Mouse (Mus musculus) testis, adult 2 months (tissue): Measurements from ENCODE around the gene Lctl. TPM values are rescaled to one million over a fixed set of nuclear protein-coding genes. Genes with fewer than 3 reads are reported as not detected.
A peak's percentile ranks its signal among the peaks of the same experiment; 100 is the strongest.

Source experiments
- H3K27ac ChIP-seq: fragments of 200-500 bp; 2 replicates; pipeline ENCODE4 v1.5.1; 2012; ENCODE audit warnings: low read depth, low read length; ENCODE audit not compliant: control insufficient read depth, insufficient read depth
- H3K27me3 ChIP-seq: fragments of 200-500 bp; 2 replicates; pipeline ENCODE4 v1.6.1; 2012; ENCODE audit warnings: mild to moderate bottlenecking, low read length, moderate library complexity; ENCODE audit not compliant: control insufficient read depth, insufficient read depth
- H3K36me3 ChIP-seq: fragments of 200-500 bp; 2 replicates; pipeline ENCODE4 v1.6.1; 2012; ENCODE audit warnings: mild to moderate bottlenecking, low read length; ENCODE audit not compliant: control insufficient read depth, insufficient read depth
- H3K4me1 ChIP-seq: fragments of 200-500 bp; 2 replicates; pipeline ENCODE4 v1.6.1; 2012; ENCODE audit warnings: low read length; ENCODE audit not compliant: control insufficient read depth, insufficient read depth
- H3K4me3 ChIP-seq: fragments of 200-500 bp; 2 replicates; pipeline ENCODE4 v1.5.1; 2012; ENCODE audit warnings: low read depth, mild to moderate bottlenecking, low read length, moderate library complexity, mixed read lengths; ENCODE audit not compliant: control insufficient read depth
- CTCF ChIP-seq: fragments of 200-500 bp; IDR thresholded peaks from 2 replicates; pipeline ENCODE4 v1.5.1; 2012; ENCODE audit warnings: low read depth, mild to moderate bottlenecking, inconsistent platforms, low read length, moderate library complexity; ENCODE audit not compliant: control insufficient read depth, insufficient read depth, insufficient replicate concordance
- POLR2A ChIP-seq: fragments of 200-500 bp; IDR thresholded peaks from 2 replicates; pipeline ENCODE4 v1.6.1; 2012; ENCODE audit warnings: low read depth, mild to moderate bottlenecking, inconsistent platforms, low read length, moderate library complexity; ENCODE audit not compliant: control insufficient read depth
- polyA plus RNA-seq: library from polyadenylated mRNA; depleted of rRNA; stranded (reverse); fragments of >200 nt; gene quantifications from 2 replicates; pipeline ENCODE4 v1.2.3, GENCODE M21; 2012

Gene Lctl
- polyA plus RNA-seq, 1 experiment: 0.49 TPM

DNA sequence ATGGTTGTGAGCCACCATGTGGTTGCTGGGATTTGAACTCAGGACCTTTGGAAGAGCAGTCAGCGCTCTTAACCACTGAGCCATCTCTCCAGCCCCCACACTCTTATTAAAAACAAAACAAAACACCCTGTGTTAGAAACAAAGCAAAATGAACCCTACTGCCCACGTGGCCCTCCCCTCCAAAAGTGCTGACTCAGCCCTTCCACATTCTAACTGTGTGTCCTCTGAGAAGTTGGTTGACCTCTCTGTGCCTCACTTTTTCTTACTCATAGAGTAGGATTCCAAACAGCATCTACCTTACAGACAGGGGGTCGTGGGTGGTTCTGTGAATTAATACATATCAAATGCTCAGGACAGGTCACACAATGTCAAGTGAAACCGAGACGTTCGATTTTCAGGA is 37.0 kb upstream of the Lctl start:
- no peak overlapping the region for H3K27ac ChIP-seq
- no peak for TF ChIP-seq CTCF
- no peak for TF ChIP-seq POLR2A
- H3K4me1 ChIP-seq: peaks cover 6% of the 10 kb centered on the region
- H3K36me3 ChIP-seq: no peaks in the 10 kb centered on the region
- H3K4me3 ChIP-seq: no peak overlapping the region
- H3K27me3 ChIP-seq: no peaks in the 10 kb centered on the region

DNA sequence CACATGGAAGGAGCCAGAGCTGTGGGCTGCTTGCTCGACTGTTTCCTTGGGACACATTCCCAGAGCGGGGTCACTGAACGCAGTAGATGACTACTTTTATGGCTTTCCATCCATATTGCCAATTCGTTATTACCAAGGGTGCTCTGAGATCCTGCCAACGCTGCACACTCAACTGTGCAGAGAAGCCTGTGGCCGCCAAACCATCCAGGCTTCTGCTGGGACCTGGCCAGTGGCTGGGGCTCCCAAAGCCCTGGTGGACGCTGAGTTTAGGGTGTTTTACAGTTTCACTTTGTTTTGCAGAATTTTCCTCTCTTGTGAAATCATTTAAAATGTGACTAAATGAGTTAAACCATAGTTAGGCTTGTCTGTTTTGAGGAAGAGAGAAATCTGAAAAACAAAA is 32.7 kb upstream of the Lctl start:
- H3K4me3 ChIP-seq: no peak overlapping the region; the same call in 1 of the 2 replicates
- H3K36me3 ChIP-seq: no peaks in the 10 kb centered on the region
- peak overlapping the region; percentile 26; the same call in 1 of the 2 replicates for H3K27ac ChIP-seq
- TF ChIP-seq POLR2A: no peak
- TF ChIP-seq CTCF: no peak
- no peaks in the 10 kb centered on the region for H3K27me3 ChIP-seq
- H3K4me1 ChIP-seq: peaks cover 11% of the 10 kb centered on the region

DNA sequence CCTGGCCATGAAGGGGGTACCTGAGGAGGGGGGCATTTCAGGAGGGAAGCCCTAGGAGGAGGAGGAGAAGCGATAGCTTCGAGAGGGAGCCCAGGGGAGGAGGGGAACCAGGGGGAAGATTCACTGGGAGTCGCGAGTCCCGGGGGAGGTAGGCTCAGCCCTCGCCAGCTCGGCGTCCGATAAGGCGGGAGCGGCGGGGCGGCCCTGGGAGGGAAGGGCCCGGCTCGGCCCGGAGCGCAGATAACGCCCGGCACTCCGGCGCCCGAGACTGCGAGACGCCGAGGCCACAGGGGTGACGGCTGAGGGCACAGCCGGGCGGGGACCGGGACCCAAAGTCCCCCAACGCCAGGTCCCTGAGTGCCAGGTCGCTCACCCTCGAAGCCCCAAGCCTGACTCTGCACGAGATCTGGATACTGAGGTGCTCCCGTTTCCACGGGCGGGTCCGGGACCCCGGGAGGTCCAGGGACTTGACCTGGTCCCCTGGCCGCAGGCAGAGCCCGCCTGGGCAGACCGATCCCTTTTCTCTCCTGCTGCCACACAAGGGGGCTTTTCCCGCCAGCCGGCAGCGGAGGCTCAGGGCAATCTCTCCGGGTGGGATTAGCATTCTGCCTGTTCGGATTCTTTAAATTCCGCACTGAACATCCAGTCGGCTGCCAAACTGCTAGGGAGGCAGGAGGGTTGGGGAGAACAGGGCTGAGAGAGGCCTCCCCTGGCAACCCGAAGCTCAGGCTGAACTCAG is 32.1 kb upstream of the Lctl start:
- TF ChIP-seq CTCF (no peak), POLR2A (no peak)
- no peaks in the 10 kb centered on the region for H3K27me3 ChIP-seq
- H3K36me3 ChIP-seq: no peaks in the 10 kb centered on the region
- H3K27ac ChIP-seq: peak overlapping the region; percentile 26; the same call in 1 of the 2 replicates
- peak overlapping the region; percentile 34 for H3K4me3 ChIP-seq
- peaks cover 11% of the 10 kb centered on the region for H3K4me1 ChIP-seq

DNA sequence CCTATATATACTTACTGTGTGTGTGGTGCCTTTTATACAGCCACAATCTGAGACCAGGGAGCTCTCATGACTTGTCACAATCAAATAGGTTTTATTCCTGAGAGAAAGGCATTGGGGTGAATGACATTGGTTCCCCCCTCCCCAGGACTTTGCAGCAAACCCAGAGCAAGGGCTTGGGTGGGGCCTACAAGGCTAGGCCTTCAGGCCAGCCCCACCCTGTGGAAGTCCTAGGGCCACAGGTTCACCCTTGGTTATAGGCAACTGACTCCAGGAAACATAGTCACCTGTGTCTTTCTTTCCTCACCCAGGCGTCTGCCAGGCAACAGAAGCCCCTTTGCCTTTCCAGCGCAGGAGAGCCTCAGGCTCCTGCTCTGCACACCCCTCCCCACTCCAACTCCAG is 31.0 kb upstream of the Lctl start:
- H3K36me3 ChIP-seq: no peaks in the 10 kb centered on the region
- TF ChIP-seq CTCF: no peak
- TF ChIP-seq POLR2A: no peak
- H3K27me3 ChIP-seq: no peaks in the 10 kb centered on the region
- H3K27ac ChIP-seq: no peak overlapping the region
- no peak overlapping the region for H3K4me3 ChIP-seq
- peaks cover 11% of the 10 kb centered on the region for H3K4me1 ChIP-seq

DNA sequence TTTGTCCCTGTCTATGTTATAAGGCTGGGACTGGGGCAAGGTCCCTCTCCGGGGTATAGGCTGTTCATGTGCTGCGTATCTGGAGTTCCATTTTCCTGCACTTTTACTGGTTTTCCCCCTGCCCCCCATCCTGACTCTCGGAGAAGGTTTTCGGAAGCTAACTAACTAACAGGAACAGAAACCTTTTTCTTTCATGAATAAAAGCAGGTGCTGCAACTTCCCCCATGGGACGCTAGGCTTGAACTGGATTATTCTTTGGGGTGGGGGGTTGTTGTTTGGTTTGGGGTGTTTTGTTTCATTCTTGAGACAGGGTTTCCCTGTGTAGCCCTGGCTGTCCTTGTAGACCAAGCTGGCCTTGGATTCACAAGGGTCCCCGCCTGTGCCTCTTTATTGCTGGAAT is 30.4 kb upstream of the Lctl start:
- H3K27ac ChIP-seq: no peak overlapping the region
- TF ChIP-seq CTCF: no peak
- TF ChIP-seq POLR2A: no peak
- no peak overlapping the region for H3K4me3 ChIP-seq
- no peaks in the 10 kb centered on the region for H3K36me3 ChIP-seq
- H3K27me3 ChIP-seq: no peaks in the 10 kb centered on the region
- H3K4me1 ChIP-seq: peaks cover 11% of the 10 kb centered on the region

DNA sequence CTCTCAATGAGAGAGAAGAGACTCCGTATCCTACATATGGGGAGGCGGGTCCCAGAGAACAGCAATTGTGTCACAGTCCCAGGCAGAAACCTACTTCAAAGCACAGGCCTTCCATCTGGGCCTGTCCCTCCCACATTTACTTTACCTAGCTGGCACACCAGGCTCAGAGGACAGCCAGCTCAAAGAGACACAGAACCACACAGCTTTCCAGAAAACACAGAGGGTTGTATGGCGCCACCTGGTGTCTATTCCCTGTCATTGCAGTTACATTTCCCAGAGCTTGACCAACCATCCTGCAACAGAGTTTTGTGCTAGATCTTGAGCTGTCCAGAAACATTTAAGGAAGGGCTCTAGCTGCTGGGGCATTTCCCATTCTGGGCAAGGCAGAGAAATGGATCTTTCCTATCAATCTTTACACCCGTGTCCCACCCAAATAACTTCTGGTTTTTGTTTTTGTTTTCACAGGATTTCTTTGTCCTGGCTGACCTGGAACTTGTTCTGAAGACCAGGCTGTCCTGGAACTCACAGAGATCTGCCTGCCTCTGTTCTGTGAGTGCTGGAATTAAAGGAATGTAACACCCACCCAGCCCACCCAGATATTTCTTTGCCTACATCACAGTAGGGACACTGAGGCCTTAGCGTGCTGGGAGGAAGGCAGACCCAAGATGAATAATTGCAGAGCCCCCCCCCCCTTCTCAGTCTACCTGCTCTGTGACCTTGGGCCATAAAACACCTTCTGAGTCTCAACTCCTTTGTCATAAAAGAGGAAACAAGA is 29.3 kb upstream of the Lctl start:
- H3K27ac ChIP-seq: no peak overlapping the region
- H3K36me3 ChIP-seq: no peaks in the 10 kb centered on the region
- peaks cover 11% of the 10 kb centered on the region for H3K4me1 ChIP-seq
- H3K27me3 ChIP-seq: no peaks in the 10 kb centered on the region
- peak; percentile 80 for TF ChIP-seq CTCF
- no peak for TF ChIP-seq POLR2A
- H3K4me3 ChIP-seq: no peak overlapping the region

DNA sequence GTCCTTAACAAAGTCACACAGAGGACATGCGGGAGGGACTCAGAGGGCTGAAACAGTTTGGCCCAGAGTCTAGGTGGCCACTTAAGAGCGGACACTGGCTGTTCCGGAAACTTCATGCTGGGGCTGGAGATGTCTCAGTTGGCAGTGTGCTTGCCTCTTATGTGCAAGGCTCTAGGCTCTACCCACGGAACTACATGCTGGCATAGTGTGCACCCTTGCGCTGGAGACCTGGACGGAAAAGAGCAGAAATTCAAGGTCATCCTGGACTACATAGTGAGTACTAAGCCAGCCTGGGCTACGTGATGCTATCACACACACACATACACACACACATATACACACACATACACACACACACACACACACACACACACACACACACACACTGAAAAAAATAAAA is 28.6 kb upstream of the Lctl start:
- TF ChIP-seq CTCF (no peak), POLR2A (no peak)
- Histone ChIP-seq H3K4me3 (no peak overlapping the region), H3K4me1 (peaks cover 11% of the 10 kb centered on the region), H3K36me3 (no peaks in the 10 kb centered on the region), H3K27ac (no peak overlapping the region), H3K27me3 (no peaks in the 10 kb centered on the region)

DNA sequence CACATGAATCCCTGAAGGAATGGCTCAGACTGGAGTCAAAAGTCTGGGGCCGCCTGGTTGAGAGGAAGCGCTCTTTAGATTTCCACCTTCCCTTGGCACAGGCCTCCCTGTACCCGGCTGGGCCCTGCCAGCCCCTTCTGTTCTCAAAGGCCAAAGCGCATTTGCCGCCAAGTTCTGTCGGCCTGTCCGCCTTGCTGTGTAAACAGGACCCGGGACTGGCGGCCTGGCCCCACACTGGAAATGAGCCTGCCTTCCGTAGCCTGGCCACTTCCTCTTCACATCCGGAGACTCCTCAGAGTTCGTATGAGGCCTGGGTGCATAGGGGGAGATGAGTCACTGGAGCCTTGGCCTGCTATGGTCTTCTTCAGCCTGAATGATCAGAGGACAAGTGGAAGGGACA is 27.9 kb upstream of the Lctl start:
- Histone ChIP-seq H3K36me3 (no peaks in the 10 kb centered on the region), H3K4me3 (no peak overlapping the region), H3K4me1 (peaks cover 11% of the 10 kb centered on the region), H3K27me3 (no peaks in the 10 kb centered on the region), H3K27ac (no peak overlapping the region)
- TF ChIP-seq POLR2A: no peak
- TF ChIP-seq CTCF: no peak
